Mouse (Mus musculus): ENCODE results near the gene Ttc5. TPM values are rescaled to one million over a fixed set of nuclear protein-coding genes. Genes with fewer than 3 reads are reported as not detected.

Gene Ttc5
- polyA plus RNA-seq (2015; fragmentation: Nextera tagmentation; extraction: Ambion mirVana) = 64.9 and 67.5 TPM in 2 replicates

DNA sequence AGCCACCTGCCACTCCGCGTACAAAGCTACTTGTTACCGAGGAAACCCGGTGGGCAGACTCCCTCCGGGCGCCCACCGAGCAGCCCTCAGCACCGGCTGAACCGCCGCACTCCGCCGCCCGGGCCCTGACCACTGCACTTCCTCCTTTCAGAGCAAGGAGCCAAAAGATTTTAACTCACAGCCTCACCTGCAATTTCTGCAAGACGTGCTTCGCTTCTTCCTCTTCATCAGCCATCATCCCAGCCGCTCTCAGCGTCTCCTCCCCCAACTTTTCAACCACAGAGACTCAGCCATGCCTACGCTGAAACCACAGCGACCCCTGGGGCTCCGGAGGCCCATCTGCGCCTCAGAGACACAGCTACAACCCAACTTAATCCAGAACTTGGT lies at the start of gene Ttc5:
Ttc5 (minus strand) TSS at position 269 of the 387 bp plus-strand sequence.

DNA sequence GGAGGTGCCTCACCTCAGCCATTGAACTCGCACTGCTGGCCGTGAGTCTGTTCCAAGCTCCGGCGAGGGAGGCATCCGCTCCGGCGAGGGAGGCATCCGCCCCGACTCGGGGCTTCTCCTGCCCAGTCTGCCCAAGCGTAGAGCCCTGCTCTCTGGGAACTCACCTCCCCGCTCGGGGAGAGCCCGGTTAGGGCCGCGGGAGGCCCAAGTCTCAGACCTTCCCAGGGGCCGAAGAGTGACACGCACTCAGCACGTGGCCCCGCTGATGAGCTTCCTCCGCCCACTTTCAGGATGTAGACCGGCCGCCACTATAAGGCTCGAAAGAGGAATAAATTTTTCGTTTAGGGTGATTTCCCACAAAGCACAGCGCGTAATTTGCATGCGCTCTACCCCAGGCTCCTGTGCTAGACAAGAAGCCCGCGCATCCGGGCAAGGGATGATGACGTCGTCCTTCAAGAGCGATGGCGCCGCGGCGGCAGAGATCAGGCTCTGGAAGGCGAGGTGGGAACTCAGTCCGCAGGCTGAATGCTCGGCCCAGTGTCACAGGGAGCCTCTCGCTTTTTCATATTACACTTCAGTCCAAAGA lies 22.3 kb upstream of the Ttc5 start, which contains the start of the genes Ccnb1ip1 and Parp2:
Ccnb1ip1 (minus strand) TSS at position 246 of the 586 bp plus-strand sequence.
Parp2 (plus strand) TSS at position 355 of the 586 bp plus-strand sequence.

DNA sequence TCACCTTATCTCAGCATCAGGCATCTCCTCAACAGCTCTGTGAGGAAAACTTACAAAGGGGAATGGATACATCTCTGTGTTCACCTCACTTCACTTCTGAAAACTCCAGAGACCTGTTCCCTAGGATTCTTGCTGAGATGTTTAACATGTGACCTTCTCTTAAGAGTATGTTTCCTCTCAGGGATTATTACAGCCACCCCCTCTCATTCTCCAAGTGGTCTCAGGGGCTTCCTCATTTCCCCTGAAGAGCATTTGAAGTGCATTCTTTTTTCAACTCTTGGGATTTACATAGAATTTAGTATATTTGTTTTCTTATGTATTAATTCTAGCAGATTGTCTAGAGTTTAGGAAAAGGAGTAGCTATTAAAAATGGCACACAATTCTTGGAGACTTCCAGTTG lies 40.3 kb downstream of the Ttc5 start, which contains the start of gene Olfr749:
Olfr749 (minus strand) TSS at position 101 of the 400 bp plus-strand sequence.

Other genes starting within 250 kb of the Ttc5 start
- not detected in 2 replicates for gene Olfr744, start 170.6 kb downstream of the Ttc5 start, polyA plus RNA-seq (2015; fragmentation: Nextera tagmentation; extraction: Ambion mirVana)
- not detected in 2 replicates for gene Olfr745, start 146.1 kb downstream of the Ttc5 start, polyA plus RNA-seq (2015; fragmentation: Nextera tagmentation; extraction: Ambion mirVana)
- not detected in 2 replicates for gene Olfr746, start 138.4 kb downstream of the Ttc5 start, polyA plus RNA-seq (2015; fragmentation: Nextera tagmentation; extraction: Ambion mirVana)
- not detected in 2 replicates for gene Olfr747, start 92.3 kb downstream of the Ttc5 start, polyA plus RNA-seq (2015; fragmentation: Nextera tagmentation; extraction: Ambion mirVana)
- not detected in 2 replicates for gene Olfr748, start 78.1 kb downstream of the Ttc5 start, polyA plus RNA-seq (2015; fragmentation: Nextera tagmentation; extraction: Ambion mirVana)
- gene Olfr749, start 40.4 kb downstream of the Ttc5 start, polyA plus RNA-seq (2015; fragmentation: Nextera tagmentation; extraction: Ambion mirVana) = not detected in 2 replicates
- 0.08 TPM in 1 of 2 replicates, not detected in the other for gene Ccnb1ip1, start 22.2 kb upstream of the Ttc5 start, polyA plus RNA-seq (2015; fragmentation: Nextera tagmentation; extraction: Ambion mirVana)
- gene Parp2, start 22.3 kb upstream of the Ttc5 start, polyA plus RNA-seq (2015; fragmentation: Nextera tagmentation; extraction: Ambion mirVana) = 33.6 and 39.5 TPM in 2 replicates
- gene Tep1, start 85.0 kb upstream of the Ttc5 start, polyA plus RNA-seq (2015; fragmentation: Nextera tagmentation; extraction: Ambion mirVana) = 9.4 and 9.5 TPM in 2 replicates
- 0.36 and 0.57 TPM in 2 replicates for gene Klhl33, start 112.0 kb upstream of the Ttc5 start, polyA plus RNA-seq (2015; fragmentation: Nextera tagmentation; extraction: Ambion mirVana)
- gene Osgep, start 139.4 kb upstream of the Ttc5 start, polyA plus RNA-seq (2015; fragmentation: Nextera tagmentation; extraction: Ambion mirVana) = 84.0 and 97.5 TPM in 2 replicates
- gene Apex1, start 139.4 kb upstream of the Ttc5 start, polyA plus RNA-seq (2015; fragmentation: Nextera tagmentation; extraction: Ambion mirVana) = 143 and 189 TPM in 2 replicates
- gene Pip4p1, start 145.3 kb upstream of the Ttc5 start, polyA plus RNA-seq (2015; fragmentation: Nextera tagmentation; extraction: Ambion mirVana) = 42.4 and 54.4 TPM in 2 replicates
- gene Pnp, start 145.6 kb upstream of the Ttc5 start, polyA plus RNA-seq (2015; fragmentation: Nextera tagmentation; extraction: Ambion mirVana) = 71.4 and 77.7 TPM in 2 replicates
- gene Gm49342, start 159.0 kb upstream of the Ttc5 start, polyA plus RNA-seq (2015; fragmentation: Nextera tagmentation; extraction: Ambion mirVana) = not detected in 2 replicates
- 2.2 and 2.8 TPM in 2 replicates for gene Pnp2, start 170.5 kb upstream of the Ttc5 start, polyA plus RNA-seq (2015; fragmentation: Nextera tagmentation; extraction: Ambion mirVana)
- gene Rnase10, start 222.2 kb upstream of the Ttc5 start, polyA plus RNA-seq (2015; fragmentation: Nextera tagmentation; extraction: Ambion mirVana) = 0.25 TPM in 1 of 2 replicates, not detected in the other